ENCODE assay signal across 24 mouse cellular contexts in the genomic region with DNA sequence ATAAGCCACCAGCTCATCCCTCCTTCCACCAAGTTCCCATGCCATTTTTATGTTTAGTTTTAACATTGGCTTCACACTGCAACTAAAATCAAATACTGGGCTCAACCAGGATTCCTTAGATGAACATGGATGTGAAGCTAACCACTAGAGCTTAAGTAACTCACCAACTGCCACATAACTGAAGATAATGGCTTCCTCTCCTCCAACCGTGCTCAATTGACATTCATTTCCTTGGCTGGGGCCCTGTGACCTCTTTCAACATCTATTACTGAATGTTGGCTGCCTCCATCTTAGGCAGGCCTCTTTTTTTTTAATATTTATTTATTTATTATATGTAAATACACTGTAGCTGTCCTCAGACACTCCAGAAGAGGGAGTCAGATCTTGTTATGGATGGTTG. TPM values are rescaled to one million over a fixed set of nuclear protein-coding genes. Genes with fewer than 3 reads are reported as not detected.
"Had no signal": no experiment of that assay in that cellular context is flagged by ENCODE, and none has a peak within 500 bp of the region (broad histone marks: within the 10 kb centered on the region; RNA-seq: fewer than 3 reads in every experiment).

No protein-coding gene starts in this region.

- DNase-seq: left cerebral cortex, postnatal 4 days; liver; liver, embryonic 13.5 days; liver, postnatal 0 days; lung, adult 18-20 months; lung, adult 2 months; lung, embryonic 14.5 days; lung, postnatal 10 days; lung, postnatal 14 days; lung, postnatal 36 days; lung, postnatal 4 days; midbrain, embryonic 14.5 days had no signal

- ATAC-seq: liver, embryonic 12.5 days; liver, postnatal 0 days; lung, postnatal 0 days; midbrain, embryonic 13.5 days; midbrain, embryonic 15.5 days; midbrain, embryonic 16.5 days had no signal

RNA-seq across cellular contexts. Expression of a gene that starts 7.8 kb away (rescaled TPM):
- total RNA-seq: left cerebral cortex, postnatal 10 days; left cerebral cortex, postnatal 36 days had no signal
- polyA plus RNA-seq: midbrain, embryonic 13.5 days; midbrain, embryonic 16.5 days; midbrain, postnatal 0 days had no signal

RNA-seq across cellular contexts. Expression of a gene that starts 44.0 kb away (rescaled TPM):
- total RNA-seq: monocyte, adult 5-6 weeks had no signal
- polyA plus RNA-seq: limb, embryonic 11.5 days; macrophage; myocyte had no signal
